Mouse (Mus musculus) yolk sac, embryonic 10.5 days (tissue): ENCODE data around the gene Gmds.

ENCODE experiments used
- DNase-seq: peaks from one replicate; pipeline ENCODE4 v3.0.0-alpha.2; 2017; ENCODE audit warnings: low spot score

The Gmds gene

DNA sequence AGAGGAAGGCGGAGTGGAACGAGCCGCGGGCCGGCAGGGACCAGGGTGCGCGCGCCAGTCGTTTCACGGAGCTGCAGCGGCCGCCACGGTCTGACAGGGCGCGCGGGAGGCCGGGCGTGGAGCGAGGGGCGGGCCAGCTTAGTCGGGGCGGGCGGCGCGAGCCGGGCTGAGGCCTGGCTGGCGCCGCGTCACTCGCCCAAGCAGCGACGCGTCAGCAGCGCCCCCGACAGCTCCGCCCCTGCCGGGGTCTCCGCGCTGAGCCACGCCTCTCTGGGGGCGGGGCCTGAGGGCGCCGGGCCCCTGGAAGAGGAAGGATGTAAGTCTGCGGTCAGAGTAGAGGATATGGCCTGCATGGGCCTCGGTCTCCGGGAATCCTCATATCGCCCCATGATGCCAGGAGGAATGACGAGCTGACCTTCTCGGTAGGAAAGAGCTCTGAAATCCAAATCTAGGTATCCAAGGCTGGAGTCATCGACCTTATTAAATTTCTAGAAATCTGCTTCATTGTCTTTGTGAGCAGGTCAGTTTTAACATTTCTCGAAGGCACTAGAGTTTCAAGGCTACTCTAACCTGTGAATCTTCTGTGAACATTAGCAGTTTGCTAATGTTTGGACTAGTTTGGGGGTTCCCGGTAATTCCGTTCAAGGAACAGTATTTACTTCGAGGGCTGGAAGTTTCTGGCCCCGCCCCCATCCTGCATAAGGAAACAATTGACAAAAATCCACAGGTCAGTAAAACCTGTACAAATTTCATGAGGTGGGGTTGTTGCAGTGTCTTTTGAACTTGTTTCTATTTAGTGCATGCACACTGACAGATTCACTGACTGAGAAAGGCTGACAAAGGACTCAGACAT is at the start of gene Gmds:
Gmds (minus strand) TSS at position 228 of the 853 bp plus-strand sequence.
- peak; percentile 94 for DNase-seq

DNA sequence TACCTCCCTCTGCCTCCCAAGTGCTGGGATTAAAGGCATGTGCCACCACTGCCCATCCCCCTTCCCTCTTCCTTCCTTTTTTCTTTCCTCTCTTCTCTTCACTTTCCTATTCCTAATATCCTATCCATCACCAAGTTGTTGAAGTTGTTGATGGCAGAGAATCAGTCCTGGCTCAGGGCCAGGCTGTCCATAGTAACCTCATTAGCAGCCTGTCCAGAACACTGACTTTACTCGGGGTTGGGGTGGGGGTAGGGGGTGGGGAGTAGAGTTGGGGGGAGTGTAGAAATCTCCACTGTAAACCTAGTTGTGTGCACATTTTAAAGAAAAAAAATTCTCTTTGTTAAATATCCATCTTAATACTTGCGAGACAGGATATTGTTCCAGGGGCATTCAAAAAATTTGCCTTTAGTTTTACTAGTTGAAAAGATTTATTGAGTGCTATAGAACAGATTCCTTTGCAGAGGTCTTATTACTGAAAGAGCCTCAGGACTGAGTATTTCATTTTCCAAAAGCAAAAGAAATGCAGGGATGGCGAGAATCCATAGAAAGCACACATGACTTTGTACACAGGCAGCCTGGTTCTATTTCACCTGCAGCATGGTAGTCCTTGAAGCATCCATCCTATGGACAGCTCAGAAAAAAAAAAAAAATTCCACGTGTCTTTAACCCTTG is 47.0 kb upstream of the Gmds start:
- DNase-seq, result no peak

DNA sequence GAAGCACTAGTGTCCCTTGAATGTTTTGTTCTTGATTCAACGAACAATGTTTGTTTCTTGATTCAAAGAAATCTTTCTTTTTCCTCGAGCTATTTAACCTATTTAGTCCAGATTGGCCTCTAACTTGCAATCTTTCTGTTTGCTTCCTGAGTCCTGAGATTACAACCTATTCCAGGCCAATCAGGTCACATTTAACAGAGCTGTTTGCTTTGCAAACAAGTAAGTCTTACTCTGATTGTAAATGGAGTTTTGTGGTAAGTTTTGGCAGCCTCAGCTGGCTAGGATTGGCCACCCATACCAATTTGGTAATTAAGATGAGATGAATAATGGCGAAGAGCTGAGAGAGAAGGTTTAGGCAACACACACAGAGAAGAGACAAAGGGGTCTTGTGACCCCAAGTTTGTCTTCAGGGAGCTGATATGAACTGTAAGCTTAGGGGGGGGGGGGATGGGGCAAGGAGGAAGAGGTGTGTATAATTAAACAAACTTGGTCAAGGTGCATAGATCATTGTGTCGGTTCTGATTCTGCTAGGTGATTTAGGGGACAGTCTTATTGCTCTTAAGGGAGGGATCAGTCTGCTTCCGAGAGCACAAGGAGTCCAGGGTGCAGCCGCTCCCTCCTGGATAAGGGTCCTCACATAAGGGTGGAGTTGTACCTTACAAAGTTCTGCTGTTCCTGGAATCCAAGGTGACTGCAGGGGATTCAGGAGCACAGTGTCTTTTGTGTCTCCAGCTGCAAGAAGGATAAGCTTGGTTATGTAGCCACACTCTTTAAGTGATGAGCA is 43.9 kb upstream of the Gmds start:
- no peak for DNase-seq

- DNase-seq, result no peak
Measured at GRCm38 (mm10) chr13:32378634-32379033, 40.1 kb upstream of the Gmds start.

DNA sequence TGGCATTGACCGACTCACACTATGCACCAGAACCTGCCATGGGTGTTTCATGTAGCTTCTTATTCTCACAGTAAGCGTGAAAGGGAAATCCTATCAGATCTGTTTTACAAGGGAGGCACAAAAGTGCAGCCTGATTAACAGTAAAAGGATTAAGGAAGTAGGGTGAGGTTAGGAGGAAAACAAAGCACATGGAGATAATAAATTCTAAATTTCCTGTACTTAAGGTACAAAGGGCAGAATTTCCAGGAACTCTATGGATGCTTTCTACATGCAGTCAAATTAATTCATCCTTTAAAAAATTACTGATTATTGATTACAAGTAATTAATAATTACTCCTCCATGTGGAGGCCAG is 34.0 kb upstream of the Gmds start:
- DNase-seq, result no peak

DNA sequence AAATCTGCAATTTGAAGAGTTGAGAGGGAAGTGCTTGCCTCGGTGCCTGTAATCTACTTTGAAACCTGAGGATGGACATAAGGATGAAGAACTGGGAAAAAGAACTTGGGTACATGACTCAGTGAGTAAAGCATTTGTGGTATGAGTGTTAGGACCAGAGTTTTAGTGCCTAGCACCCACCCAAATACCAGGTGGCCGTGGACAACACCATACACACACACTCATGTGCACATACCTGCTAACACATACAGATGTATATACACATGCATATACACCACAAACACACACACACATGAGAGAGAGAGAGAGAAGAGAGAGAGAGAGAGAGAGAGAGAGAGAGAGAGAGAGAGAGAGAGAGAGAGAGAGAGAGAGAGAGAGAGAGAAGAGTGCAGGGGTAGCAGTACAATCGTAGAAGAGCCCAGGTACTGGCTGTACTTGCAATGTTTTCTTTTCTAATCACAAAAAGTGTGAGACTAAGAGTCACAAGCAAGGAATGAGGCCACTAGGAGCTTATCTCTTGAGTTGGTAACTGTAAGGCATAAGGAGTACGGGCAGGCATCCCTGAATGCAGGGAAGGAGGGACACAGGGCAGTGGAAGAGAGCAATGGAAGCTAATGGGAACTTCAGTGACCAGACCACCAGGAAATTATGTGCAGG is 33.5 kb upstream of the Gmds start:
- no peak for DNase-seq

DNA sequence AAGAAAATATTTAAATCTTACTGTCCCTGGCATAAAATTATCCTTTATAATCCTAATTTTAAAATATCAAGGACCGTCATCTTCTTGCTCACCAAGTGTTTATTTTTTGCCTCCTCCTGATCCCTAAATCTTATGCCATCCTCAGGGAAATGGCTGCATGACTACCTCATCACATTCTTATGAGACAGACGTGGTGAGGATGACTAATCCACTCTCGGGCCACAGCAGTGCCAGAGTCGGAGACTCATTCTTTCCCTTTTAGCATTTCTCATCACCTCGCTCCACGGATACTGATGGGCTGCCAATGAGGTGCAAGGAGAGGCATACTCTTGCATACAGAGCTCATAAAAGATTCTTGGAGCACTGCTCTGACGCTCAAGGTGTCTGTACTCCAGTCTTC is 32.2 kb upstream of the Gmds start:
- DNase-seq, result no peak

DNA sequence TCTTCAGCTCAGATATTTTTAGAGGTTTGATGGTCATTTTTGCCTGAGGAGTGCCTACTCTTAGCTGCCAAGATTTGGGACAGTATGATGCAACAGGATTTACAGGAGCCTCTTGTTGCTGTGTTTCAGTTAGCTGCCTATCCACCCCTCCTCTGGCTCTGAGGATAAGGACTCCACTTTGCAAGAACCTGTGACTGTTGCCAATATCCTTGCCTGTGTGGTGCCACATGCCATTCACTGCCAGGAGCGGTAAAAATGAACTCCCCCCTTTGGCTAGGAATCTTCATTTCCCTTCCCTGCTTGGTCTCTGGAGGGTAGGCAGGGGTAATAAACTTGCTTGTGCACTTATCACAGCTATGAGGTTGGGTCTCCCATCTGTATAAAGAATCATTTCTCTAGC is 31.6 kb upstream of the Gmds start:
- DNase-seq, result no peak

DNA sequence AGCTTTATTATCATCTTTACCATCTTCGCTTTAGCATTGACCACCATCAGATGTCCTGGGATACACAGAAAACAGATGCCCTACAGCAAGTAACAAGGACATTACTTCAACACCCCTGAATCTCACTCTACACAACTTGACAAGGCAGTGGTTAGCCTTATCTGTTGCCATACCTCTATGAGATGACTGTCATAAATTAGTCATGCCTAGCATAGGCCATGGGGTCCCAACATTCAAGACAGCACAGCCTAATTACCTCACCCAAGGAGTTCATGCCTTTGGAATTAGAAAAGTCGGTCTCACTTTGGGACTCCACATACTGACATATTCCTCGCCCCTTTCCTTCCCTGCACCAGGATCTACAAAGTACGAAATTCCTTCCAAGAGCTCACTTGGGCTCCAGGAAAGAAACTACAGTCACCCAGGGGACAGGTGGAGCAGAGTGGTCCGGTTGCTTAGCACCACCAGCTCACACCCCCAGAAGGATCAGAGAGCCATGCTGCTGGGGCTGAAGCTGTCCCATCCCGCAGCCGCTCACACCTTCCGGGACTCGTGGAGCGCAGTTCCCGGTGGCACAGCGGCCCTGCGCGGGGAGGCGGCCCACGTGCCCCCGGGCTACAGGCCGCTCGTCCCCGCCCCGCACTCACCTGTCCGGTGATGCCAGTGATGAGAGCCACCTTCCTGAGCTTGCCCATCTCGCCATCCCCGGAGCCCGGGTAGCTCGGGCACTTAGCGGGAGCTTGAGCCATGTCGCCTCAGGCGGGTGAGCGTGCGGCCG is 616 bp downstream of the Gmds start:
- DNase-seq, result no peak

GRCm38 (mm10) chr13:32318309-32318708 is 20.2 kb downstream of the Gmds start:
- DNase-seq, result no peak

GRCm38 (mm10) chr13:32317354-32317753 is 21.2 kb downstream of the Gmds start:
- no peak for DNase-seq

DNA sequence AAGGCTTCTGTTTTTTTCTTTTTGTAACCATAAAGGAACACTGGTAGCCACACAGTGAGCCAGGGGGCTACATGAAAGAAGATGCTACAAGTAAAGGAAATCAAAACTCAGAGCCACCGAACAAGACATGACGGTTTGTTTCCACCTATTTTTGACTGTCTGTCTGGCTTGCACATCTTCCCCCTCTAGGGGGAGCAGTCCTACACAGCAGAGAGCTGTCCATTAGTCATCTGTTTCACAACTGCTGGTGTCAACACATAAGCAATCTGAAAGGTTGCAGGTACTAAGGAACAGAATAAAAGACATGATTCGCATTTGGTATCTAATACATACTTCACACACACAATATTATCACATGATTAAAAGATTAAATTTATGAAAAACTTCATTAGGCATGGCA is 25.9 kb downstream of the Gmds start:
- DNase-seq, result no peak

DNA sequence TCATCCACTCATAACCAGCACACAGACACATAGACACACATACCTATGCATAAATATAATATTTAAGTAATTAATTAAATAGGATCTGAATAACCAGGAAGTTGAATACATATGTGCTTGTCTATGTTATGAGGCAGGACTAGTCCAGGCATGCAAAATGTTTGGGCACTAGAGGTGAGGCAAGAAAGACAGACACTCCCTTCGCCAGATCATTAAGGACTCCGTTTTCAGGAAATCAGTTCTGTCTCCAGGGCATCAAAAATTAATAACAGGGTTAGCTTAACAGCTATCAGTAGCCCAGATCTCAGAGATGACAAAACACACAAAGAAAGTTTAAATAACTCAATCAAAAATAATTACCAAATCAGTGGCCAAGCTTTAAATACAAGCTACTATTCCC is 27.1 kb downstream of the Gmds start:
- DNase-seq, result no peak

DNA sequence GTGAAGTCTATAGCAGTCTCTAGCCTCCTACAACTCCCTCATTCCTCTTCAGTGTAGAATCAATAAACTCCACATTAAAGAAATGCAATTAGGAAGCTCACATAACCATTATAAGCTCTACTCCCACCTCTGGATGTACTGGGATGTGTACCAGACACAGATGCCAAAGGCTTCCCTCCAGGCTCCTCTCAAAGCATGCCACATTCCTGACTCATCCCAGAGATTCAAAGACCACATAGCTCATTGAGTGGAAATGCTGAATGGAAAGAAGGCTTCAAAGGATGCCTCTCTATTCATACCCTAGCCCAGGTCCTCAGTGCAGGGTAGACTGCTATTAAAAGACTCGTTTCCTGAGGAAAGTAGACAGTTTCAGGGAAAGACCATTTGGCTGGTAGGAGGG is 40.1 kb downstream of the Gmds start:
- DNase-seq, result no peak

- DNase-seq, result no peak
Measured at GRCm38 (mm10) chr13:32297398-32297797, 41.1 kb downstream of the Gmds start.

GRCm38 (mm10) chr13:32294416-32295195 is 43.9 kb downstream of the Gmds start:
- no peak for DNase-seq

- DNase-seq, result no peak
Measured at GRCm38 (mm10) chr13:32272937-32273496, 65.5 kb downstream of the Gmds start.

DNA sequence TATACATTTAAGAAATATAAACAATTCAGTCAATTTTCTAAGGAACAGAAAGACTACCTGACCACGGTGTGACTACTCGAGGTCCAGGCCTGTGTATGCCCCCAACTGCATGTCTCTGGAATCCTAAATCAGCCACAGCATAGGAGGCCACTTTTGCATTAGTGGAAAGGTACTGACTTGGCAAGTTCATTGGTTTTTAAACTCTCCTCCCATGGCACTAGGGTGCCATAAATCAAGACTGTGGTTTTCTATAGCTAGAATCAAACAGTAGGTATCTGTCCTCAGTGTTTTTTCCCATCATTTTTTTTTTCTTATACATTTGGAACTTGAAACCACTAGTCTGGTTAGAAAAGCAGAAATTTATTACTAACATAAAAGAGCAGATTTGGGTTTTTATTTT is 68.8 kb downstream of the Gmds start:
- no peak for DNase-seq

GRCm38 (mm10) chr13:32269261-32269660 is 69.3 kb downstream of the Gmds start:
- DNase-seq, result no peak

GRCm38 (mm10) chr13:32268284-32268683 is 70.3 kb downstream of the Gmds start:
- no peak for DNase-seq
